Mouse (Mus musculus) embryonic facial prominence, embryonic 15.5 days (tissue): ENCODE data around the gene Elovl7. TPM values are rescaled to one million over a fixed set of nuclear protein-coding genes. Genes with fewer than 3 reads are reported as not detected.

Experiments used
- ATAC-seq: fragments of 200-750 bp; cut with Nextera tagmentation; 2 replicates; pipeline ENCODE4 v1.8.0; 2017; ENCODE audit warnings: low read depth, moderate TSS enrichment; ENCODE audit not compliant: insufficient number of reproducible peaks, low FRiP score, low TSS enrichment
- H3K27ac ChIP-seq: fragments of 300-500 bp; sonication (generic); replicated peaks from 2 replicates; pipeline ENCODE4 v1.5.1; 2015; ENCODE audit warnings: mild to moderate bottlenecking, inconsistent platforms
- H3K27me3 ChIP-seq: fragments of 300-500 bp; sonication (generic); 2 replicates; pipeline ENCODE4 v1.6.1; 2015; ENCODE audit warnings: inconsistent platforms
- H3K36me3 ChIP-seq: fragments of 300-500 bp; sonication (generic); 2 replicates; pipeline ENCODE4 v1.6.1; 2015; ENCODE audit warnings: mild to moderate bottlenecking, inconsistent platforms
- H3K4me1 ChIP-seq: fragments of 300-500 bp; sonication (generic); 2 replicates; pipeline ENCODE4 v1.6.1; 2015; ENCODE audit warnings: inconsistent platforms
- H3K4me2 ChIP-seq: fragments of 300-500 bp; sonication (generic); replicated peaks from 2 replicates; pipeline ENCODE4 v1.6.1; 2015; ENCODE audit warnings: mild to moderate bottlenecking, inconsistent platforms
- H3K4me3 ChIP-seq: fragments of 300-500 bp; sonication (generic); replicated peaks from 2 replicates; pipeline ENCODE4 v1.5.1; 2015; ENCODE audit warnings: mild to moderate bottlenecking, inconsistent platforms
- H3K9ac ChIP-seq: fragments of 300-500 bp; sonication (generic); 2 replicates; pipeline ENCODE4 v1.6.1; 2015; ENCODE audit warnings: inconsistent platforms
- H3K9me3 ChIP-seq: fragments of 300-500 bp; sonication (generic); replicated peaks from 2 replicates; pipeline ENCODE4 v1.6.1; 2016; ENCODE audit warnings: inconsistent platforms
- WGBS: fragments of 180-500 bp; shearing (Covaris S2); methylation state at CpG from one replicate; pipeline ENCODE4 v1.1.7; 2015; 5-methylcytosine and 5-hydroxymethylcytosine counted together
- polyA plus RNA-seq: library from polyadenylated mRNA; unstranded; fragments of >200 nt; fragmentation: Nextera tagmentation; extraction: Ambion mirVana; gene quantifications from 2 replicates; pipeline ENCODE4 v1.2.1, GENCODE M21; 2015

Gene Elovl7
- polyA plus RNA-seq, 1 experiment from 2014 or later: 12.3 TPM

DNA sequence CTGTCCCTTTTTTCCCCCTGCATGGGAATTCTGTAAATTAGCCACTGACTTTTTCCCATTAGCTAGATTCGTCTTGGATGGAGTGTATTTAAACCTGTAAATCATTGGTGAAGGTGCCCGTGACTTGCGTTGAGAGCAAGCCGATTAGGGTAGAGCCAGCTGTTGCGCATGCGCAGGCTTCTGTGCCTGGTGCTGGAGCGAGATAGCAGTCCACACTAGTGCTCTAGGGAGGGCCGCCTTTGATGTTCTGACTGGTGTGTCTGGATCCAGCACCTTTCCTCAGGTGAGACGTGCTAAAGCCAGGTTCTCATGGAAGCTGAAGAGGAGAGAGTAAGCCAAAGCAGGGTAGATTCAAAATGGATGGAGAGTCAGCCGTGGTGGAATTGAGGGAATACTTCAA lies 112.1 kb downstream of the Elovl7 start:
- H3K9me3 ChIP-seq: no peaks in the 10 kb centered on the region

DNA sequence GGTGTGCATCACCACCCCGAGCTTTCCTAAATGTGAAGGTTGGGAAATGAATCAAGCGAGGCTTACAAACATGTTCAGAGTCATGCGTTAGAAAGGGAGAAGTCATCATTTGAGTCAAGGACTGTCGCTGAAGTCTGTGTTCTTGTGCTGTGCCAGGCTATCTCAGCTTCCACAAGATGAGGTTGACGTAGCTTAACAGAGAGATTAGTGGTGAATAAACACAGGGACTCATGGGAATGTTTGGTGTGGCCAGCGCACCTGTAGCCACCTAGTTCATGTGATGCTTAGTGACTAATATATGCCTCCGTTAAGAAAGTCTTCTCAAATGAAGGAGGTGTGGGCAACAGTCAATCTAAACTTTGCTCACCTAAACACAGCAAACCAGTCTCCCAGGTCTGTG lies 112.8 kb downstream of the Elovl7 start:
- Histone ChIP-seq H3K4me3 (no peak overlapping the region), H3K27ac (no peak overlapping the region), H3K4me2 (no peak overlapping the region), H3K4me1 (no peaks in the 10 kb centered on the region), H3K36me3 (peaks cover 6% of the 10 kb centered on the region), H3K27me3 (no peaks in the 10 kb centered on the region), H3K9me3 (no peaks in the 10 kb centered on the region), H3K9ac (no peak overlapping the region)
- ATAC-seq: no peak
- WGBS: 84% methylated on average over 7 of the region's 7 CpGs

More for the DNA sequence above, 112.1 kb downstream of the Elovl7 start:
- Histone ChIP-seq H3K4me1 (no peaks in the 10 kb centered on the region), H3K4me2 (no peak overlapping the region), H3K27ac (no peak overlapping the region), H3K27me3 (no peaks in the 10 kb centered on the region), H3K9ac (no peak overlapping the region), H3K4me3 (no peak overlapping the region), H3K36me3 (peaks cover 6% of the 10 kb centered on the region)
- ATAC-seq: no peak
- WGBS: 94% methylated on average over 10 of the region's 10 CpGs

DNA sequence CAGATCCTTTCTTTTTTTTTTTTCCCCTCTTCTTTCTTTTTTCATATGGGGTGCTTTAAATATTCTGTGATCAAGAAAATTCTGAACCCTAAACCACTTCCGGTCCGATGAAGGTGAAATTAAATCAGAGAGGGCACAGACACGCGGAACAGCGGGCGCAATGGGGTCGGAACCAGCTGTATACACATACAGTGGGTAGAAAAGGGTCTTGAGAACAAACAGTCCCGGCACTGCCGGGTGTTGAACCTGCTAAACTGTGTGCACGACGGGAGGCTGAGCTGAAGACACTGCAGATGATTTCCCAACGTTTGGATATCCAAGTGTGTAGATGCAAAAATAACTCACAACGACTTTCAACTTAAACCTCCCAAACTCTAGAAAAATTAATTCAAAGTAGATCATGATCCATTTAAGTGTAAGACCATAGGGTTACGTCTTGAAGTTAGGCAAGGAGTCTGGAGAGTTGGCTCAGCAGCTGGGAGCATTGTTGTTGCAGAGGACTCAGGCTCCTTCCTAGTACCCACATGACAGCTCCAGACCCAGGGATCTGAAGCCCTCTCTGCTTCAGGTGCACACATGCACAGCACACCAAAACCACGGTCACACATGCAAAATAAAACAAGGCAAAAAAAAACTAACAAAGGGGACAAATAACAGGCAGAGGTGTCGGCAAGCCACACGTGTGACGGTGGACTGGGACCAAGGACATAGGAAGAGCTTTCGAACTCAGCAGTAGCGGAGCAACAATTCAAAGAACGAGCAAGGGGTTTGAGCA lies 114.4 kb downstream of the Elovl7 start:
- H3K27me3 ChIP-seq: no peaks in the 10 kb centered on the region
- ATAC-seq: no peak
- H3K4me1 ChIP-seq: no peaks in the 10 kb centered on the region
- 91% methylated on average over 21 of the region's 21 CpGs for WGBS
- no peaks in the 10 kb centered on the region for H3K9me3 ChIP-seq
- no peak overlapping the region for H3K4me2 ChIP-seq
- H3K36me3 ChIP-seq: peaks cover 6% of the 10 kb centered on the region
- no peak overlapping the region for H3K27ac ChIP-seq
- no peak overlapping the region for H3K4me3 ChIP-seq
- no peak overlapping the region for H3K9ac ChIP-seq

DNA sequence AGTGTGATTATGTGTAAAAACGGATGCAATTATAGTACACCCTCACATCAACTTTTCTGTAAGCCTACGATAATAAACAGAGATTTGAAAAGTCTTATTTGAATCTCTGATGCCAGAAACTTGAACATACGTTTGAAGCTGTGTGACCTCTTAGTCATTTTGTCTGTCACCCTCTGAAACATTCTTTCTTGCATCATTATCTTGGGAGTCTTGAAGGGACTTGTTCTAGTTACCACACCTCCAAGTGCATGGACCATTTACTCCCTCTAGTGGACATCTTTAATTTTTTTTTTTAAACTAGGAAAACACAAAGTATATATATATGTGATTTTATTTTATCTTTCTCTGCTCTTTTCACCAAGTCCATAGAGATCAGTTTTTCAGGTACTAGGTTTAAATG lies 115.5 kb downstream of the Elovl7 start:
- Histone ChIP-seq H3K27ac (no peak overlapping the region), H3K9me3 (no peaks in the 10 kb centered on the region), H3K4me3 (no peak overlapping the region), H3K4me2 (no peak overlapping the region), H3K27me3 (no peaks in the 10 kb centered on the region), H3K4me1 (no peaks in the 10 kb centered on the region), H3K36me3 (peaks cover 6% of the 10 kb centered on the region), H3K9ac (no peak overlapping the region)
- 53% methylated on average over 3 of the region's 3 CpGs for WGBS
- ATAC-seq: no peak

Other genes starting within 250 kb of the Elovl7 start
- 54.1 and 54.6 TPM in 2 replicates for gene Smim15, start 170.0 kb upstream of the Elovl7 start, polyA plus RNA-seq
- gene Ndufaf2, start 55.8 kb upstream of the Elovl7 start, polyA plus RNA-seq: 59.2 and 64.5 TPM in 2 replicates
- 16.1 and 16.4 TPM in 2 replicates for gene Ercc8, start 55.7 kb upstream of the Elovl7 start, polyA plus RNA-seq
- gene Depdc1b, start 101.9 kb downstream of the Elovl7 start, polyA plus RNA-seq: 5.4 and 6.0 TPM in 2 replicates
- gene Pde4d, start 235.5 kb downstream of the Elovl7 start, polyA plus RNA-seq: 19.1 and 19.7 TPM in 2 replicates